Mouse (Mus musculus) midbrain, postnatal 0 days (tissue): ENCODE measurements around the gene Dlg2. TPM values are rescaled to one million over a fixed set of nuclear protein-coding genes. Genes with fewer than 3 reads are reported as not detected.

Experiments
- ATAC-seq: fragments of 200-750 bp; cut with Nextera tagmentation; 2 replicates; pipeline ENCODE4 v1.8.0; 2017; ENCODE audit warnings: moderate number of reproducible peaks, mild to moderate bottlenecking, moderate TSS enrichment, moderate library complexity; ENCODE audit not compliant: low FRiP score
- DNase-seq: peaks from one replicate; pipeline ENCODE4 v3.0.0-alpha.2; 2015; ENCODE audit warnings: low spot score
- H3K27ac ChIP-seq: fragments of 300-500 bp; sonication (generic); 2 replicates; pipeline ENCODE4 v1.5.1; 2014; ENCODE audit warnings: low read depth, mild to moderate bottlenecking, low read length, mixed read lengths
- H3K27me3 ChIP-seq: fragments of 300-500 bp; sonication (generic); 2 replicates; pipeline ENCODE4 v1.6.1; 2014; ENCODE audit warnings: low read length, control low read depth, mixed read lengths; ENCODE audit not compliant: insufficient read depth
- H3K36me3 ChIP-seq: fragments of 300-500 bp; sonication (generic); 2 replicates; pipeline ENCODE4 v1.6.1; 2014; ENCODE audit warnings: low read length, control low read depth, mixed read lengths; ENCODE audit not compliant: insufficient read depth
- H3K4me1 ChIP-seq: fragments of 300-500 bp; sonication (generic); 2 replicates; pipeline ENCODE4 v1.6.1; 2014; ENCODE audit warnings: mild to moderate bottlenecking, control low read depth, antibody characterized with exemption, low read length, mixed read lengths; ENCODE audit not compliant: insufficient read depth
- H3K4me2 ChIP-seq: fragments of 300-500 bp; sonication (generic); 2 replicates; pipeline ENCODE4 v1.6.1; 2014; ENCODE audit warnings: low read depth, mild to moderate bottlenecking, low read length, mixed read lengths; ENCODE audit not compliant: poor library complexity, severe bottlenecking
- H3K4me3 ChIP-seq: fragments of 300-500 bp; sonication (generic); 2 replicates; pipeline ENCODE4 v1.5.1; 2014; ENCODE audit warnings: low read depth, mild to moderate bottlenecking, low read length, moderate library complexity
- H3K9ac ChIP-seq: fragments of 300-500 bp; sonication (generic); replicated peaks from 2 replicates; pipeline ENCODE4 v1.6.1; 2014; ENCODE audit warnings: mild to moderate bottlenecking, low read length, moderate library complexity, mixed read lengths; ENCODE audit not compliant: poor library complexity, severe bottlenecking
- H3K9me3 ChIP-seq: fragments of 300-500 bp; sonication (generic); 2 replicates; pipeline ENCODE4 v1.6.1; 2016; ENCODE audit warnings: low read length, control low read depth
- CTCF ChIP-seq: IDR thresholded peaks from 2 replicates; pipeline ENCODE4 v1.5.1; 2016; ENCODE audit warnings: antibody characterized with exemption, mild to moderate bottlenecking
- WGBS: fragments of 180-500 bp; shearing (Covaris S2); extraction: QIAGEN DNeasy Blood & Tissue Kit; methylation state at CpG from one replicate; pipeline ENCODE4 v1.1.7; 2014; 5-methylcytosine and 5-hydroxymethylcytosine counted together
- polyA plus RNA-seq: library from polyadenylated mRNA; unstranded; fragments of >200 nt; fragmentation: Nextera tagmentation; extraction: Ambion mirVana; gene quantifications from 2 replicates; pipeline ENCODE4 v1.2.1, GENCODE M21; 2015
- total RNA-seq: library from RNA; depleted of rRNA; stranded (reverse); fragments of >200 nt; gene quantifications from 2 replicates; pipeline ENCODE4 v1.2.3, GENCODE M21; 2014

Gene Dlg2
- total and polyA plus RNA-seq, 2 experiments from 2014 or later = 21.6 to 126 TPM

- Histone ChIP-seq H3K4me3 (no peak overlapping the region), H3K9ac (no peak overlapping the region), H3K9me3 (no peaks in the 10 kb centered on the region), H3K4me1 (no peaks in the 10 kb centered on the region), H3K27me3 (no peaks in the 10 kb centered on the region), H3K27ac (no peak overlapping the region), H3K36me3 (no peaks in the 10 kb centered on the region), H3K4me2 (no peak overlapping the region)
- ATAC-seq = no peak
- TF ChIP-seq CTCF = no peak
- DNase-seq = no peak
Measured at GRCm38 (mm10) chr7:92154603-92155002, 1678.1 kb downstream of the Dlg2 start.

GRCm38 (mm10) chr7:92163150-92163549 lies 1686.7 kb downstream of the Dlg2 start:
- 97% methylated on average over 2 of the region's 2 CpGs for WGBS
- no peak for DNase-seq
- no peak for TF ChIP-seq CTCF
- no peaks in the 10 kb centered on the region for H3K27me3 ChIP-seq
- ATAC-seq = no peak
- no peaks in the 10 kb centered on the region for H3K36me3 ChIP-seq
- H3K9ac ChIP-seq = no peak overlapping the region
- no peak overlapping the region for H3K27ac ChIP-seq
- H3K4me1 ChIP-seq = no peaks in the 10 kb centered on the region
- H3K9me3 ChIP-seq = no peaks in the 10 kb centered on the region
- no peak overlapping the region for H3K4me3 ChIP-seq
- H3K4me2 ChIP-seq = no peak overlapping the region

- H3K4me1 ChIP-seq = no peaks in the 10 kb centered on the region
- H3K36me3 ChIP-seq = no peaks in the 10 kb centered on the region
- H3K27ac ChIP-seq = no peak overlapping the region
- H3K4me3 ChIP-seq = no peak overlapping the region
- WGBS = 87% methylated on average over 2 of the region's 2 CpGs
- no peaks in the 10 kb centered on the region for H3K9me3 ChIP-seq
- H3K27me3 ChIP-seq = no peaks in the 10 kb centered on the region
- no peak overlapping the region for H3K9ac ChIP-seq
- H3K4me2 ChIP-seq = no peak overlapping the region
- no peak for TF ChIP-seq CTCF
- DNase-seq (no peak), ATAC-seq (no peak)
Measured at GRCm38 (mm10) chr7:92164316-92164715, 1687.8 kb downstream of the Dlg2 start.

GRCm38 (mm10) chr7:92164875-92165518 lies 1688.5 kb downstream of the Dlg2 start:
- no peak for TF ChIP-seq CTCF
- ATAC-seq = no peak
- no peaks in the 10 kb centered on the region for H3K27me3 ChIP-seq
- H3K4me3 ChIP-seq = no peak overlapping the region
- 90% methylated on average over 6 of the region's 6 CpGs for WGBS
- H3K27ac ChIP-seq = no peak overlapping the region
- H3K9me3 ChIP-seq = no peaks in the 10 kb centered on the region
- H3K4me2 ChIP-seq = no peak overlapping the region
- no peak overlapping the region for H3K9ac ChIP-seq
- H3K36me3 ChIP-seq = no peaks in the 10 kb centered on the region
- no peaks in the 10 kb centered on the region for H3K4me1 ChIP-seq
- no peak for DNase-seq

GRCm38 (mm10) chr7:92180029-92180428 lies 1703.6 kb downstream of the Dlg2 start:
- Histone ChIP-seq H3K9ac (peak overlapping the region; percentile 19; the same call in 1 of the 2 replicates), H3K4me1 (peaks cover 7% of the 10 kb centered on the region; the same call in 1 of the 2 replicates), H3K4me3 (peak overlapping the region; percentile 29), H3K36me3 (no peaks in the 10 kb centered on the region), H3K9me3 (no peaks in the 10 kb centered on the region), H3K27me3 (no peaks in the 10 kb centered on the region), H3K27ac (no peak overlapping the region), H3K4me2 (peak overlapping the region; percentile 66)
- DNase-seq (no peak), ATAC-seq (no peak)
- TF ChIP-seq CTCF = no peak
- WGBS = 46% methylated on average over 5 of the region's 5 CpGs
